Mouse (Mus musculus) midbrain, embryonic 16.5 days (tissue): ENCODE measurements around the gene Sumo1. TPM values are rescaled to one million over a fixed set of nuclear protein-coding genes. Genes with fewer than 3 reads are reported as not detected.

Experiments used
- ATAC-seq: fragments of 200-750 bp; cut with Nextera tagmentation; 2 replicates; pipeline ENCODE4 v1.8.0; 2017; ENCODE audit warnings: moderate TSS enrichment
- H3K27ac ChIP-seq: fragments of 300-500 bp; sonication (generic); 2 replicates; pipeline ENCODE4 v1.5.1; 2014; ENCODE audit warnings: mild to moderate bottlenecking, low read length, mixed read lengths
- H3K27me3 ChIP-seq: fragments of 300-500 bp; sonication (generic); 2 replicates; pipeline ENCODE4 v1.6.1; 2014; ENCODE audit warnings: low read depth, low read length, mixed read lengths; ENCODE audit not compliant: control insufficient read depth, insufficient read depth
- H3K36me3 ChIP-seq: fragments of 300-500 bp; sonication (generic); 2 replicates; pipeline ENCODE4 v1.6.1; 2014; ENCODE audit warnings: mild to moderate bottlenecking, low read length, moderate library complexity, mixed read lengths; ENCODE audit not compliant: control insufficient read depth, insufficient read depth
- H3K4me1 ChIP-seq: fragments of 300-500 bp; sonication (generic); 2 replicates; pipeline ENCODE4 v1.6.1; 2014; ENCODE audit warnings: mild to moderate bottlenecking, low read length, mixed read lengths; ENCODE audit not compliant: control insufficient read depth, insufficient read depth
- H3K4me2 ChIP-seq: fragments of 300-500 bp; sonication (generic); 2 replicates; pipeline ENCODE4 v1.6.1; 2014; ENCODE audit warnings: mild to moderate bottlenecking, low read length, mixed read lengths
- H3K4me3 ChIP-seq: fragments of 300-500 bp; sonication (generic); 2 replicates; pipeline ENCODE4 v1.5.1; 2014; ENCODE audit warnings: low read depth, mild to moderate bottlenecking, low read length, moderate library complexity, mixed read lengths
- H3K9ac ChIP-seq: fragments of 300-500 bp; sonication (generic); 2 replicates; pipeline ENCODE4 v1.6.1; 2014; ENCODE audit warnings: low read depth, low read length, mixed read lengths
- H3K9me3 ChIP-seq: fragments of 300-500 bp; sonication (generic); replicated peaks from 2 replicates; pipeline ENCODE4 v1.6.1; 2014; ENCODE audit warnings: mild to moderate bottlenecking, low read length, mixed read lengths; ENCODE audit not compliant: control insufficient read depth, poor library complexity, severe bottlenecking
- WGBS: fragments of 180-500 bp; shearing (Covaris S2); extraction: QIAGEN DNeasy Blood & Tissue Kit; methylation state at CpG from one replicate; pipeline ENCODE4 v1.1.7; 2014; 5-methylcytosine and 5-hydroxymethylcytosine counted together
- polyA plus RNA-seq: library from polyadenylated mRNA; unstranded; fragments of >200 nt; fragmentation: Nextera tagmentation; extraction: Ambion mirVana; gene quantifications from 2 replicates; pipeline ENCODE4 v1.2.1, GENCODE M21; 2015

Sumo1 gene
- polyA plus RNA-seq, 1 experiment from 2014 or later = 332 TPM

GRCm38 (mm10) chr1:59608125-59608762 lies 62.4 kb downstream of the Sumo1 start:
- Histone ChIP-seq H3K4me2 (no peak overlapping the region), H3K9me3 (no peaks in the 10 kb centered on the region), H3K27me3 (no peaks in the 10 kb centered on the region), H3K4me3 (no peak overlapping the region), H3K36me3 (no peaks in the 10 kb centered on the region), H3K4me1 (no peaks in the 10 kb centered on the region), H3K27ac (no peak overlapping the region), H3K9ac (no peak overlapping the region)
- ATAC-seq = no peak
- WGBS = 91% methylated on average over 7 of the region's 7 CpGs

DNA sequence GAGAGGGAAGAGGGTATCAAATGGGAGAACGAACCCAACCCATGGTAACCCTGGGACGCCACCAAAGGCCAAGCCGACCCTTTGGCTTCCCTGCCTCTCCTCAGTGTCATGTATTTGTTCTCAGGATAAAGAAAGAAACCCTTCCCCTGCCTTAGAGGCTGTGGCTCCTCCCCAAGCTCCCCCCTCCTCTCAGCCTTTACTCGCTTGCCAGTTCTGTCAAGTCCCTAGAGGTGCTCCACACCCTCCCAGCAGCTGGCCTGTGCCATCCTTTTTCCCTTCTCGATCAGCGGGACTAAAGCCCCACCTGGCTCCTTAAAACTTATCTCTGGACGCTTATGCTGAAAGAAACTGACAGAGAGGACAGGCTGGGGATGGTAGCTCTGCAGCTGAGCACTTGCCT lies 63.6 kb downstream of the Sumo1 start:
- Histone ChIP-seq H3K4me2 (no peak overlapping the region), H3K36me3 (no peaks in the 10 kb centered on the region), H3K27me3 (no peaks in the 10 kb centered on the region), H3K4me1 (no peaks in the 10 kb centered on the region), H3K4me3 (no peak overlapping the region), H3K9me3 (no peaks in the 10 kb centered on the region), H3K9ac (no peak overlapping the region), H3K27ac (no peak overlapping the region)
- ATAC-seq = no peak
- WGBS = 39% methylated on average over 7 of the region's 7 CpGs

DNA sequence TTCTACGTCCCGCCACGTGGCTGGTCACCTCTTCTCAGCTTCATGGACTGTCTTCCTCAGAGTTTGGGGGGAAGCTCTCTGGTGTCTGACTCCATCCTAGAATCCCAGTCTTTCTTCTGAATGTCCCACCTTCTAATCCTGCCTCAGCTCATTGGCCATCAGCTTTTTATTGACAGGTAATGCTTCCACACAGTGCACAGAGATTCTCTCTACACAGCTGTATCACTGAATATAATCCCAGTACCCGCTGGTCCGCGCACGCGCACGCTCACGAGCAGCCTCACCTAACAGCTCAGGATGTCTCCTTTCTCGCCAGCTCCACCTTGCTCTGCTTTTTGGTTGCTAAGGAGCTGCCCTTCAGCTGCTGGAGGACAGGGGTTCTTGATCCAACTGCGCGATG lies 64.2 kb downstream of the Sumo1 start:
- Histone ChIP-seq H3K27ac (no peak overlapping the region), H3K9me3 (no peaks in the 10 kb centered on the region), H3K4me1 (no peaks in the 10 kb centered on the region), H3K36me3 (no peaks in the 10 kb centered on the region), H3K4me3 (no peak overlapping the region), H3K27me3 (no peaks in the 10 kb centered on the region), H3K9ac (no peak overlapping the region), H3K4me2 (no peak overlapping the region)
- WGBS = 90% methylated on average over 13 of the region's 13 CpGs
- no peak for ATAC-seq

- Histone ChIP-seq H3K36me3 (no peaks in the 10 kb centered on the region), H3K9me3 (no peaks in the 10 kb centered on the region), H3K27ac (no peak overlapping the region), H3K4me2 (peak overlapping the region; percentile 1; the same call in 1 of the 2 replicates), H3K27me3 (no peaks in the 10 kb centered on the region), H3K9ac (no peak overlapping the region), H3K4me1 (no peaks in the 10 kb centered on the region), H3K4me3 (no peak overlapping the region)
- ATAC-seq = 0 out of 2 replicates have a peak, but pooled peaks have one; percentile 28
- WGBS = 14% methylated on average over 11 of the region's 11 CpGs
Observed at GRCm38 (mm10) chr1:59603893-59604292, 66.7 kb downstream of the Sumo1 start.

DNA sequence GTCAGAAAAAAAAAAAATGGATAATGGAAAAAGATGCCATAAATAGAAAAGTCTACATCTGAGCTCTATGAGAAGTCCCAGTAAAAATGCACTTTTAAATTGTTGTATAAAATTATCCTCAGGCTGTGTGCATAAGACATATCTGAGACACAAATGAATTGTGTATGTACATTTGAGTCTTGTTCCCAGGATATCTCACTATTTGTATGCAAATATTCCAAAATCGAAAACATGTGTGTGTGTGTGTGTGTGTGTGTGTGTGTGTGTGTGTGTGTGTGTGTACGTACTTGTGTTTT lies 67.3 kb downstream of the Sumo1 start:
- Histone ChIP-seq H3K36me3 (no peaks in the 10 kb centered on the region), H3K4me2 (no peak overlapping the region), H3K4me1 (no peaks in the 10 kb centered on the region), H3K9me3 (no peaks in the 10 kb centered on the region), H3K27me3 (no peaks in the 10 kb centered on the region), H3K4me3 (no peak overlapping the region), H3K9ac (no peak overlapping the region), H3K27ac (no peak overlapping the region)
- 91% methylated on average over 2 of the region's 2 CpGs for WGBS
- ATAC-seq = no peak

DNA sequence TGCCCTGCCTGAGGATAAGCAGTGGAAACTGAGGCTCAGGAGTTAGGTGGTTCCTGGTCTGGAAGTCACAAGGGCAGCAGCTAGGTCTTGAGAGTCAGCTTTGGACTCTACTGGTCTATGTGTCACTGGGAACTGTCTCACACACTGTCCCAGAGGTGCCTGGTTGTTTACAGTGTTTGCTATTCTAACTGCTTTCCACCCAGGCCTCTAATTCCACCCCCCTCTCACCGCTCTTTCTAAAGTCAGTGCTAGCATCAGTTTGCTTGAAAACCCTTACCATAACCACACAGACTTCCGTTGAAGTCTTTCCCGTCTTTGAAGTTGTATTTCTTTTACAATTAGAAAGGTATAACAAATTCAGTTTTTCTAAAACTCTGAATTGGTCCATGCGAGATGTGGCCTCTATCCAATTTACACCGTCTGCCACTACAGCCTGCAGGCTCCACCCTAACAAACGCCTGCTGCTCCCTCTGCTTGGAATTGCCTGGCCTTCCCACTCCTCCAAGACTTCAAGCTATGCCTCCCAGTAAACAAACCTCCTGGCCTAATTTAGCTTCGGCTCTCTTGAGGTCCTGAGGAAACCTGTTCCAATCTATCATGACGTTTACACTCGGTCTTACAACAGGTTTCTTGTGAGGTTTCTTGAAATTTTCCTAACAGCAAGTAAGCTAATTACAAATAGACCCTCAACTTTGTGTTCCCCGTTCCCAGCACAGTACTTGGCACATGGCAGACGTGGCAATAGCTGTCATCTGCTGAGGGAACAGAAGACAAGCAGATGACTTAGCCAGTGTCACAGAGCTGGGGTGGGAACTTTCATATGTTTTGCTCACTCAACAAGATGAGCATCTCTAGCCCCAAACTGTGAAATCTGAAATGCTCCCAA lies 67.9 kb downstream of the Sumo1 start:
- no peak overlapping the region for H3K4me2 ChIP-seq
- no peaks in the 10 kb centered on the region for H3K36me3 ChIP-seq
- H3K9me3 ChIP-seq = no peaks in the 10 kb centered on the region
- ATAC-seq = no peak
- 65% methylated on average over 11 of the region's 11 CpGs for WGBS
- H3K4me1 ChIP-seq = no peaks in the 10 kb centered on the region
- H3K4me3 ChIP-seq = no peak overlapping the region
- 0 out of 2 replicates have a peak, but pooled peaks cover under 1% of the 10 kb centered on the region for H3K27me3 ChIP-seq
- no peak overlapping the region for H3K9ac ChIP-seq
- no peak overlapping the region for H3K27ac ChIP-seq

DNA sequence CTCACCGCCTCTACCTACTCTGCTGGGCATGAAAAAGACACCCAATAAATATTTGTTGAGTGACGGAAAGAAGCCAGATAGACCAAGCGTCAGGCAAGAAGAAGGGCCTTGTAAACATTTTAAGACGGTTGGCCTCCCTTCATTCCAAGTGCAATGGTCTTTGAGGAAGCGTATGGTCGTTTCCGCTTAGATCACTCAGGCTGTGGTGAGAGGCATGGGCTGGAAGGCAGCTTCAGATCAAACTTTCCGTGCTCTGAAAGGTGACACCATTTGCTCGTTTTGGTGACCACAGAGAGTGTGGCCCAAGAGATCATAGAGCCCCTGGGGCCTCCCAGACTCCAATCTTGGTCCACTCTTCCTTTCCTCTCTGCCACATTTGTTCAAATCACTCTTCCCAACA lies 75.0 kb downstream of the Sumo1 start:
- H3K9me3 ChIP-seq = no peaks in the 10 kb centered on the region
- ATAC-seq = no peak
- H3K27me3 ChIP-seq = peaks cover 8% of the 10 kb centered on the region
- no peaks in the 10 kb centered on the region for H3K36me3 ChIP-seq
- 91% methylated on average over 9 of the region's 9 CpGs for WGBS
- no peak overlapping the region for H3K9ac ChIP-seq
- H3K4me2 ChIP-seq = no peak overlapping the region
- peaks cover 16% of the 10 kb centered on the region for H3K4me1 ChIP-seq
- no peak overlapping the region for H3K27ac ChIP-seq
- no peak overlapping the region for H3K4me3 ChIP-seq

DNA sequence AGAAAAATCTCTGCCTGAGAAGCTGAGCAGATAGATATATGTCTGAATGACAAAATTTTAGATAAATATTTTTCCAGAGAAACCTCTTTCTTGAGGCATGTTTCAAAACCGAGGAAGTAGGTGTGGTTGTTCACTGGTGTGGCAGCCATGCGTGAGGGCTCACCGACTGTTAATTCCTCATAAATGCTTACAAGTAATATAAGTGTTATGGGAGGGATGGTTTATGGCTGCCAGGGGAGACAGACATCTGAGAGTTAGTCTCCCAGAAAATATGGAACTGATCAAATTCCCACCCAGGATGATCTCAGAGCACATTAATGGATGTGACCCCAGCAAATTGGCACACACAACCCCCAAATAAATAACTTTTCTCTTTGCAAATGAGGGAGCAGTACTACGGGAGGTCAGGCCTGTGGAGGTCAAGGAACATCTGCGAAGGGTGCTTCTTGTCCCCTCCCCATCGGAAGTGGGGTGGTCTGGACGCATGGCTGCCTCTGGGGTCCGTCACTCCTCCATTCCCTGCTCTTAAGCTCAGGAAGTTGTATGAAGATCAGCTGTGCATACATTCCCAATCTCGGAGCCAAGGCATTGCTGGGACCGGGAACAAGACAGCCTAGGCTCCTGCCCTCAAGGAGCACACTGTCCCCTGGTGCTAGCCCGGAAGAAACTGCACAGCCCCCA lies 75.9 kb downstream of the Sumo1 start:
- H3K9me3 ChIP-seq = no peaks in the 10 kb centered on the region
- H3K9ac ChIP-seq = no peak overlapping the region
- H3K4me2 ChIP-seq = no peak overlapping the region
- no peaks in the 10 kb centered on the region for H3K36me3 ChIP-seq
- no peak overlapping the region for H3K4me3 ChIP-seq
- no peak for ATAC-seq
- peaks cover 8% of the 10 kb centered on the region for H3K27me3 ChIP-seq
- 92% methylated on average over 11 of the region's 11 CpGs for WGBS
- H3K4me1 ChIP-seq = peaks cover 16% of the 10 kb centered on the region
- H3K27ac ChIP-seq = no peak overlapping the region

GRCm38 (mm10) chr1:59593622-59594035 lies 77.0 kb downstream of the Sumo1 start:
- no peak for ATAC-seq
- H3K27ac ChIP-seq = no peak overlapping the region

More at GRCm38 (mm10) chr1:59593622-59594035, 77.0 kb downstream of the Sumo1 start:
- WGBS = 70% methylated on average over 2 of the region's 2 CpGs
- peaks cover 8% of the 10 kb centered on the region for H3K27me3 ChIP-seq
- H3K4me1 ChIP-seq = peaks cover 16% of the 10 kb centered on the region
- H3K36me3 ChIP-seq = no peaks in the 10 kb centered on the region
- no peak overlapping the region for H3K9ac ChIP-seq
- H3K4me3 ChIP-seq = no peak overlapping the region
- no peak overlapping the region for H3K4me2 ChIP-seq
- H3K9me3 ChIP-seq = no peaks in the 10 kb centered on the region
